In the genomic region with DNA sequence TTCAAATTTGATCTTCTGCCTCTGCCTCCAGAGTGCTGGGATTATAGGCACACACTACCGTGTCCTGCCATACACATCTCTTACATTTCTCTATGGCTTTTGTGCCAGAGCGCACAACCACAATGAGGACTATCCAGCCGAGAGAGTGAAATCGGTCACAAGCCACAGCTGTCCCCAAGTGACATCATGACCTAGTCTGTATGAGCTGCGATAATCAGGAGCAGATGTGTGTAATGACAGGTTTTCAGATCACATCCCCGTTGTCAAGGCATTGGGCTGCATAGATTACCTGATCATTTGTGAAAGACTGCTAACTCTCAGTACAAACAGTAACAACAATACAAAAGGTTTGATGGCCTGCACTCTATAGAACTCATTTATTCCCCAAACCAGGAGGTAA, we compare ENCODE assay signal across 25 mouse cellular contexts. TPM values are rescaled to one million over a fixed set of nuclear protein-coding genes. Genes with fewer than 3 reads are reported as not detected.
DNase-seq lines count a peak whose midpoint lies in the region; ATAC-seq and TF ChIP-seq lines count a peak whose summit lies in the region.
"Had no signal": no experiment of that assay in that cellular context is flagged by ENCODE, and none has a peak within 500 bp of the region (broad histone marks: within the 10 kb centered on the region; RNA-seq: fewer than 3 reads in every experiment).

No protein-coding gene starts in this region.

- no peak overlapping the region for H3K9ac ChIP-seq in forebrain, embryonic 15.5 days (replicated peaks)
- H3K9ac ChIP-seq in limb, embryonic 11.5 days (ENCODE audit: low read length): no peak overlapping the region
- H3K9ac ChIP-seq: embryonic facial prominence, embryonic 13.5 days; heart, embryonic 15.5 days; liver, embryonic 15.5 days; midbrain, embryonic 13.5 days had no signal

- no peaks in the 10 kb centered on the region; the same call in 1 of the 2 replicates for H3K36me3 ChIP-seq in forebrain, embryonic 10.5 days (replicated peaks)
- no peaks in the 10 kb centered on the region for H3K36me3 ChIP-seq in forebrain, embryonic 15.5 days
- H3K36me3 ChIP-seq in embryonic facial prominence, embryonic 10.5 days (replicated peaks): no peaks in the 10 kb centered on the region
- no peaks in the 10 kb centered on the region for H3K36me3 ChIP-seq in limb, embryonic 11.5 days (ENCODE audit: control insufficient read depth, insufficient read depth, low read length)
- H3K36me3 ChIP-seq: embryonic facial prominence, embryonic 13.5 days; heart, embryonic 15.5 days; liver, embryonic 15.5 days had no signal

- ATAC-seq in forebrain, embryonic 15.5 days (replicated peaks): no peak
- no peak for ATAC-seq in limb, embryonic 11.5 days (ENCODE audit: insufficient number of reproducible peaks, low FRiP score, low TSS enrichment, low read depth)
- ATAC-seq: CD4-positive, CD25-positive, alpha-beta regulatory T cell, adult 4 months; lung, postnatal 0 days; midbrain, embryonic 13.5 days; Patski had no signal

- no peaks in the 10 kb centered on the region for H3K27me3 ChIP-seq in forebrain, embryonic 10.5 days (ENCODE audit: poor library complexity, severe bottlenecking)
- H3K27me3 ChIP-seq in forebrain, embryonic 15.5 days: no peaks in the 10 kb centered on the region
- H3K27me3 ChIP-seq in embryonic facial prominence, embryonic 10.5 days (replicated peaks; ENCODE audit: low read depth, poor library complexity, severe bottlenecking): no peaks in the 10 kb centered on the region
- no peaks in the 10 kb centered on the region for H3K27me3 ChIP-seq in limb, embryonic 11.5 days (ENCODE audit: control insufficient read depth, insufficient read depth, low read length)
- H3K27me3 ChIP-seq: embryonic facial prominence, embryonic 13.5 days; heart, embryonic 15.5 days; liver, embryonic 15.5 days; midbrain, embryonic 13.5 days; Patski had no signal

- no peak overlapping the region for H3K4me3 ChIP-seq in forebrain, embryonic 10.5 days
- H3K4me3 ChIP-seq in forebrain, embryonic 15.5 days: no peak overlapping the region
- H3K4me3 ChIP-seq in layer of hippocampus, adult 2 months: no peak overlapping the region
- H3K4me3 ChIP-seq in embryonic facial prominence, embryonic 10.5 days: no peak overlapping the region
- no peak overlapping the region for H3K4me3 ChIP-seq in limb, embryonic 11.5 days (ENCODE audit: low read depth, low read length)
- H3K4me3 ChIP-seq in lung, adult 2 months (replicated peaks; ENCODE audit: extremely low read depth, low read depth, low read length): no peak overlapping the region
- H3K4me3 ChIP-seq: embryonic facial prominence, embryonic 13.5 days; heart, embryonic 15.5 days; liver, embryonic 15.5 days; midbrain, embryonic 13.5 days; myocyte had no signal

- H3K27ac ChIP-seq in forebrain, embryonic 10.5 days: peak overlapping the region; percentile 73
- H3K27ac ChIP-seq in forebrain, embryonic 15.5 days (replicated peaks): no peak overlapping the region
- peak overlapping the region; percentile 2; the same call in 1 of the 2 replicates for H3K27ac ChIP-seq in layer of hippocampus, adult 2 months
- peak overlapping the region; percentile 90 for H3K27ac ChIP-seq in embryonic facial prominence, embryonic 10.5 days (replicated peaks)
- peak overlapping the region; percentile 62 for H3K27ac ChIP-seq in limb, embryonic 11.5 days (replicated peaks; ENCODE audit: low read depth, low read length)
- H3K27ac ChIP-seq: heart, embryonic 15.5 days; kidney, postnatal 0 days; liver, embryonic 15.5 days; stomach, postnatal 0 days had no signal

- no peaks in the 10 kb centered on the region for H3K9me3 ChIP-seq in forebrain, embryonic 10.5 days
- no peaks in the 10 kb centered on the region for H3K9me3 ChIP-seq in forebrain, embryonic 15.5 days
- H3K9me3 ChIP-seq in embryonic facial prominence, embryonic 10.5 days: no peaks in the 10 kb centered on the region
- H3K9me3 ChIP-seq in limb, embryonic 11.5 days (ENCODE audit: control insufficient read depth, low read length): no peaks in the 10 kb centered on the region
- H3K9me3 ChIP-seq: embryonic facial prominence, embryonic 13.5 days; heart, embryonic 15.5 days; liver, embryonic 15.5 days; midbrain, embryonic 13.5 days had no signal

- 61% methylated on average over 6 of the region's 6 CpGs for WGBS in forebrain, embryonic 10.5 days
- 67% methylated on average over 6 of the region's 6 CpGs for WGBS in forebrain, embryonic 15.5 days
- WGBS in embryonic facial prominence, embryonic 10.5 days: 41% methylated on average over 6 of the region's 6 CpGs
- WGBS in limb, embryonic 11.5 days: 36% methylated on average over 6 of the region's 6 CpGs
- 70% methylated on average over 6 of the region's 6 CpGs for WGBS in lung, adult 2 months

- TF ChIP-seq CTCF in layer of hippocampus, adult 2 months (conservative IDR thresholded peaks at IDR 0.05): no peak
- TF ChIP-seq CTCF in lung, adult 2 months (IDR thresholded peaks at IDR 0.05; ENCODE audit: insufficient read depth, low read length): no peak

- TF ChIP-seq POLR2A in lung, adult 2 months (IDR thresholded peaks at IDR 0.05; ENCODE audit: borderline replicate concordance, extremely low read depth, low read depth, low read length): no peak

- no peak for DNase-seq in forebrain, embryonic 10.5 days (ENCODE audit: extremely low spot score, low spot score)
- DNase-seq in layer of hippocampus, adult 2 months (ENCODE audit: low spot score in 2 of 2): no peak
- no peak for DNase-seq in layer of hippocampus, adult 11-12 months (ENCODE audit: low spot score)
- peak; percentile 55 for DNase-seq in embryonic facial prominence, embryonic 10.5 days (ENCODE audit: low spot score)
- peak; percentile 51 for DNase-seq in limb, embryonic 11.5 days (ENCODE audit: low spot score)
- DNase-seq in kidney, postnatal 36 days: no peak
- DNase-seq in lung, adult 2 months: no peak
- DNase-seq: adrenal gland, postnatal 14 days; cerebellum, adult 11 months; cerebellum, postnatal 14 days; gastrocnemius, postnatal 10 days; heart, adult 18-20 months; kidney, adult 11 months; left cerebral cortex, postnatal 4 days had no signal

- H3K4me1 ChIP-seq in forebrain, embryonic 10.5 days: peaks cover 39% of the 10 kb centered on the region
- peaks cover 24% of the 10 kb centered on the region for H3K4me1 ChIP-seq in forebrain, embryonic 15.5 days
- peaks cover 60% of the 10 kb centered on the region for H3K4me1 ChIP-seq in embryonic facial prominence, embryonic 10.5 days
- peaks cover 37% of the 10 kb centered on the region for H3K4me1 ChIP-seq in limb, embryonic 11.5 days (ENCODE audit: control insufficient read depth, insufficient read depth, low read length)
- H3K4me1 ChIP-seq in lung, adult 2 months (ENCODE audit: control insufficient read depth, insufficient read depth, low read length): no peaks in the 10 kb centered on the region; the same call in 1 of the 2 replicates

- H3K4me2 ChIP-seq in forebrain, embryonic 15.5 days (replicated peaks): no peak overlapping the region
- H3K4me2 ChIP-seq in limb, embryonic 11.5 days (ENCODE audit: low read depth, severe bottlenecking): no peak overlapping the region
- H3K4me2 ChIP-seq: embryonic facial prominence, embryonic 13.5 days; heart, embryonic 15.5 days; liver, embryonic 15.5 days; midbrain, embryonic 13.5 days had no signal

RNA-seq across cellular contexts. Expression of a gene that starts 28.4 kb away (rescaled TPM):
- 108 and 110 TPM in 2 replicates for polyA plus RNA-seq in forebrain, embryonic 10.5 days (2016; fragmentation: Nextera tagmentation; extraction: Ambion mirVana)
- polyA plus RNA-seq in forebrain, embryonic 15.5 days (2015; fragmentation: Nextera tagmentation; extraction: Ambion mirVana): 88.2 and 89.3 TPM in 2 replicates
- total RNA-seq in layer of hippocampus, adult 2 months (2021): 10 to 100 TPM; 29.2 to 34.3 TPM
- polyA plus RNA-seq in embryonic facial prominence, embryonic 10.5 days (2016; fragmentation: Nextera tagmentation; extraction: Ambion mirVana): 99.6 and 100 TPM in 2 replicates
- polyA plus RNA-seq in limb, embryonic 11.5 days (2014; fragmentation: Nextera tagmentation; extraction: Ambion mirVana): 103 and 104 TPM in 2 replicates
- 56.7 and 59.3 TPM in 2 replicates for polyA plus RNA-seq in lung, adult 2 months (2012; rRNA removed)

RNA-seq across cellular contexts. Expression of a gene that starts 55.6 kb away (rescaled TPM):
- 8.6 and 9.7 TPM in 2 replicates for polyA plus RNA-seq in forebrain, embryonic 10.5 days (2016; fragmentation: Nextera tagmentation; extraction: Ambion mirVana)
- 14.3 TPM in 2 replicates for polyA plus RNA-seq in forebrain, embryonic 15.5 days (2015; fragmentation: Nextera tagmentation; extraction: Ambion mirVana)
- 100 to 1,000 TPM; 128 to 136 TPM for total RNA-seq in layer of hippocampus, adult 2 months (2021)
- polyA plus RNA-seq in embryonic facial prominence, embryonic 10.5 days (2016; fragmentation: Nextera tagmentation; extraction: Ambion mirVana): 8.5 and 10.7 TPM in 2 replicates
- polyA plus RNA-seq in limb, embryonic 11.5 days (2014; fragmentation: Nextera tagmentation; extraction: Ambion mirVana): 17.7 and 17.8 TPM in 2 replicates
- 105 and 115 TPM in 2 replicates for polyA plus RNA-seq in lung, adult 2 months (2012; rRNA removed)

Comparison
In these comparisons a context has a peak if more than half of its experiments do, and no peak if none do; other contexts are left out.
1. DNase-seq: peak in embryonic facial prominence, embryonic 10.5 days (single experiment) and limb, embryonic 11.5 days (single experiment); none in forebrain, embryonic 10.5 days (single experiment), layer of hippocampus, adult 2 months (0 of 2), layer of hippocampus, adult 11-12 months (single experiment), kidney, postnatal 36 days (0 of 2) and lung, adult 2 months (single experiment).